Mouse (Mus musculus) liver, postnatal 0 days (tissue): ENCODE results near the gene Eral1.
"Not testable (repeated sequence)": the region's sequence is repeated elsewhere in the genome, so short reads cannot be mapped to it uniquely, and the experiment has no call there.

Experiments used
- CTCF ChIP-seq: sonication (generic); IDR thresholded peaks from 2 replicates; pipeline ENCODE4 v1.5.1; 2016; ENCODE audit warnings: antibody characterized with exemption, low read depth
- EP300 ChIP-seq: IDR thresholded peaks from 2 replicates; pipeline ENCODE4 v1.6.1; 2016; ENCODE audit warnings: antibody characterized with exemption, low read depth, mild to moderate bottlenecking

- TF ChIP-seq CTCF, EP300: not testable (repeated sequence)
Measured at GRCm38 (mm10) chr11:78048637-78049036, 31.5 kb downstream of the Eral1 start.
